Mouse (Mus musculus): ENCODE measurements at regions not wholly inside any gene's neighbourhood (a gene's known extent, or its start where the extent isn't known, plus 50 kb on each side); places are given as distances from the start of the nearest gene placed in this dataset.

DNA sequence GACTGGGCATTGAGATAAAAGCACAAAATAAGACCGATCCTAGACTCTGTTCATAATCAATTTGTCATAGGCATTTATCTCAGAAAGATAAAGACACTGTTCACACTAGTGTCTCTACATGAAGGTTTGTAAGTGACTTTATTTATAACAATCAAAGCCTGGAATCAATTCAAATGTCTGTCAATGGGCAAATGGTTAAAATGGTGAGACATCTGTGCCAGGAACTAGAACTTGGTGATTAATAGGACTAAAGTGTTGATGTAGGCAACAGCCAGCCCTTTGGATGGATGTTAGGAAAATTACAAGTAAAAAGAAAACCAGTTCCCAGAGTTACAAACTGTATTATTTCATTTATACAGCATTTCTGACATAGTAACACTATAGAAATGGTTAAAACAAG lies 315.9 kb downstream of the Gm9195 start:
- TF ChIP-seq CTCF (IDR thresholded peaks at IDR 0.05; ENCODE audit: insufficient read depth, low read length): no peak
- no peak for TF ChIP-seq POLR2A (IDR thresholded peaks at IDR 0.05; ENCODE audit: borderline replicate concordance, extremely low read depth, low read depth, low read length)
